Mouse (Mus musculus) intestine, embryonic 16.5 days (tissue): ENCODE data around the gene Sit1. TPM values are rescaled to one million over a fixed set of nuclear protein-coding genes. Genes with fewer than 3 reads are reported as not detected.

Source experiments
- ATAC-seq: fragments of 200-750 bp; cut with Nextera tagmentation; 2 replicates; pipeline ENCODE4 v1.8.0; 2017; ENCODE audit warnings: moderate TSS enrichment, moderate library complexity
- H3K27ac ChIP-seq: fragments of 300-500 bp; sonication (generic); 2 replicates; pipeline ENCODE4 v1.5.1; 2014; ENCODE audit warnings: mild to moderate bottlenecking, low read length
- H3K27me3 ChIP-seq: fragments of 300-500 bp; sonication (generic); replicated peaks from 2 replicates; pipeline ENCODE4 v1.6.1; 2014; ENCODE audit warnings: low read length, control low read depth, mixed read lengths; ENCODE audit not compliant: control insufficient read depth, insufficient read depth
- H3K36me3 ChIP-seq: fragments of 300-500 bp; sonication (generic); 2 replicates; pipeline ENCODE4 v1.6.1; 2014; ENCODE audit warnings: low read length, control low read depth; ENCODE audit not compliant: control insufficient read depth, insufficient read depth
- H3K4me1 ChIP-seq: fragments of 300-500 bp; sonication (generic); 2 replicates; pipeline ENCODE4 v1.6.1; 2014; ENCODE audit warnings: low read length, control low read depth, mixed read lengths; ENCODE audit not compliant: control insufficient read depth, insufficient read depth
- H3K4me2 ChIP-seq: fragments of 300-500 bp; sonication (generic); 2 replicates; pipeline ENCODE4 v1.6.1; 2014; ENCODE audit warnings: low read depth, low read length, control low read depth
- H3K4me3 ChIP-seq: fragments of 300-500 bp; sonication (generic); 2 replicates; pipeline ENCODE4 v1.5.1; 2014; ENCODE audit warnings: mild to moderate bottlenecking, low read length
- H3K9ac ChIP-seq: fragments of 300-500 bp; sonication (generic); 2 replicates; pipeline ENCODE4 v1.6.1; 2014; ENCODE audit warnings: low read depth, low read length
- H3K9me3 ChIP-seq: fragments of 300-500 bp; sonication (generic); 2 replicates; pipeline ENCODE4 v1.6.1; 2016; ENCODE audit warnings: low read length, control low read depth; ENCODE audit not compliant: control insufficient read depth
- WGBS: fragments of 180-500 bp; shearing (Covaris S2); extraction: QIAGEN DNeasy Blood & Tissue Kit; methylation state at CpG from one replicate; pipeline ENCODE4 v1.1.7; 2014; 5-methylcytosine and 5-hydroxymethylcytosine counted together
- polyA plus RNA-seq: library from polyadenylated mRNA; unstranded; fragments of >200 nt; fragmentation: Nextera tagmentation; extraction: Ambion mirVana; gene quantifications from 2 replicates; pipeline ENCODE4 v1.2.1, GENCODE M21; 2015

Gene Sit1
- polyA plus RNA-seq, 1 experiment from 2014 or later: not detected

DNA sequence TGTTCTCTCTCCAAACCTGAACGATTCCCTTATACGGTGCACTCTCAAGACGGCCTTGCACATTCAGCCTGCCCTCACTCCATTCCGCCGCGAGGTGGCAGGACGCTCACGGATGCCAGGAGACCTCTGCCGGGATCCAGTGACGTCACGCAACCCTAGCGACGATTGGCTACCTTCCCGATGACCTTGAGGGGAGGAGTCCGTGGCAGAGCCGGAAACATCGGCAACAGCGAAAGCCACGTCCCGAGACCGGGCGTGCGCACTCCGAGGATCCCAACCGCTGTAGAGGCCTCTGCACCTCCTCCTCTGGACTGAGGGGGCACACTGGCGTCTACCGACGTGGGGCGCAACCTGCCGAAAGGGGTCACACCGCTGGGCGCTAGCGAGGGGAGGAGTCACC lies 41.5 kb downstream of the Sit1 start:
- ATAC-seq: peak; percentile 92
- WGBS: under 1% methylated on average over 33 of the region's 33 CpGs
- Histone ChIP-seq H3K9me3 (no peaks in the 10 kb centered on the region), H3K4me2 (peak overlapping the region; percentile 75), H3K27ac (peak overlapping the region; percentile 95), H3K27me3 (no peaks in the 10 kb centered on the region), H3K36me3 (peaks cover 9% of the 10 kb centered on the region; the same call in 1 of the 2 replicates), H3K4me3 (peak overlapping the region; percentile 86), H3K4me1 (peaks cover 9% of the 10 kb centered on the region), H3K9ac (peak overlapping the region; percentile 98)

DNA sequence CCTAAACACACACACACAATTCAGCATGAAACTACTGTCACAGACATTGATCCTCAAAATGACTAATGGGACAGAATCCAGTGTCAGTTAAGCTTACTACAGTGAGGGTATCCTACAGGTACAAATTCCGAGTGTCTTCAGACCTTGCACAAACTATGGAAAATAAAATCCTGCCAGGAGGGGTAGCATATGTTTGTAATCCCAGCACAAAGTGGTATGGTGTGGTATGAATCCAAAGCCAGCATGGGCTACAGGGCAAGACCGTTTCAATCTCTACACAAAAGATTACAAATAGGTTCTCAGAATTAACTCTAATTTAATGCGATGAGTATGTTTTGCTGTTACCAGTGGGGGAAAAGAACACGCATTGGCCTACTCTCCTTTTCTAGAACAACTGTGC lies 41.9 kb downstream of the Sit1 start, which contains the start of gene Tesk1:
Gene Tesk1 (plus strand): TSS at position 301 of the 400 bp plus-strand sequence.
- peak within 1 kb of the TSS; percentile 75 for H3K4me2 ChIP-seq
- no peaks in the 10 kb centered on the region for H3K27me3 ChIP-seq
- no peaks in the 10 kb centered on the region for H3K9me3 ChIP-seq
- H3K4me3 ChIP-seq: peak within 1 kb of the TSS; percentile 86
- H3K4me1 ChIP-seq: peaks cover 9% of the 10 kb centered on the region
- peak within 1 kb of the TSS; percentile 95 for H3K27ac ChIP-seq
- 26% methylated on average over 4 of the region's 4 CpGs for WGBS
- peaks cover 9% of the 10 kb centered on the region; the same call in 1 of the 2 replicates for H3K36me3 ChIP-seq
- peak within 1 kb of the TSS; percentile 98 for H3K9ac ChIP-seq
- ATAC-seq: 0 out of 2 replicates have a peak, but pooled peaks have one; percentile 0

DNA sequence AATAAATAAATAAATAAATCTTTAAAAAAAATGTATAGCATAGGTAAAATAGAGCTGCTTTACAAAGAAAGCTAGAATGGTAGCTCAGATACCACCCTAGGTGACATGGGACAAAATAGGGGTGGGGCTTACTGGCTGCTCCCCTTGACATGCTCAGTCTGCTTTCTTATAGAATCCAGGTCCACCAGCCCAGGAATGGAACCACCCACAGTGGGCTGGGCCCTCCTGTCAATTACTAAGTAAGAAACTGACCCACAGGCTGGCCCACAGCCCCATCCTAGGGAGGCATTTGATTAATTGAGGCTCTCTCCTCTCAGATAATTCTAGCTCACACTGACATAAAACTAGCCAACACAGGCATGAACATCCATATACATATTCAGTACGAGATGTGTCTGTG lies 50.7 kb downstream of the Sit1 start:
- WGBS: 76% methylated on average over 1 of the region's 1 CpGs
- H3K27me3 ChIP-seq: no peaks in the 10 kb centered on the region
- H3K4me3 ChIP-seq: no peak overlapping the region
- no peak overlapping the region for H3K9ac ChIP-seq
- H3K9me3 ChIP-seq: no peaks in the 10 kb centered on the region
- no peaks in the 10 kb centered on the region for H3K36me3 ChIP-seq
- ATAC-seq: no peak
- peaks cover 11% of the 10 kb centered on the region for H3K4me1 ChIP-seq
- H3K4me2 ChIP-seq: no peak overlapping the region
- no peak overlapping the region for H3K27ac ChIP-seq

Other genes starting within 250 kb of the Sit1 start
- 1.2 and 1.4 TPM in 2 replicates for gene Atp8b5, start 216.6 kb downstream of the Sit1 start, polyA plus RNA-seq
- gene Rusc2, start 101.8 kb downstream of the Sit1 start, polyA plus RNA-seq: 11.8 and 13.0 TPM in 2 replicates
- gene Fam166b, start 54.6 kb downstream of the Sit1 start, polyA plus RNA-seq: 0.10 and 0.24 TPM in 2 replicates
- 1.7 and 2.2 TPM in 2 replicates for gene Tesk1, start 41.8 kb downstream of the Sit1 start, polyA plus RNA-seq
- 2.5 and 2.6 TPM in 2 replicates for gene Cd72, start 29.1 kb downstream of the Sit1 start, polyA plus RNA-seq
- 96.7 and 102 TPM in 2 replicates for gene Ccdc107, start 9.2 kb upstream of the Sit1 start, polyA plus RNA-seq
- gene Arhgef39, start 16.0 kb upstream of the Sit1 start, polyA plus RNA-seq: 40.9 and 49.7 TPM in 2 replicates
- gene Car9, start 23.2 kb upstream of the Sit1 start, polyA plus RNA-seq: 25.0 and 25.2 TPM in 2 replicates
- gene Tpm2, start 40.0 kb upstream of the Sit1 start, polyA plus RNA-seq: 574 and 599 TPM in 2 replicates
- gene Creb3, start 78.6 kb upstream of the Sit1 start, polyA plus RNA-seq: 78.7 and 80.5 TPM in 2 replicates
- 41.2 and 41.9 TPM in 2 replicates for gene Tln1, start 79.0 kb upstream of the Sit1 start, polyA plus RNA-seq
- 18.2 and 19.5 TPM in 2 replicates for gene Rgp1, start 95.0 kb upstream of the Sit1 start, polyA plus RNA-seq
- gene Gba2, start 95.1 kb upstream of the Sit1 start, polyA plus RNA-seq: 12.5 and 12.9 TPM in 2 replicates
- gene Msmp, start 100.8 kb upstream of the Sit1 start, polyA plus RNA-seq: 1.0 TPM in 1 of 2 replicates, not detected in the other
- gene Npr2, start 148.2 kb upstream of the Sit1 start, polyA plus RNA-seq: 4.9 and 6.2 TPM in 2 replicates
- 0.60 and 1.3 TPM in 2 replicates for gene Spag8, start 169.9 kb upstream of the Sit1 start, polyA plus RNA-seq
- gene Hint2, start 172.7 kb upstream of the Sit1 start, polyA plus RNA-seq: 187 and 208 TPM in 2 replicates
- 3.3 and 3.4 TPM in 2 replicates for gene Tmem8b, start 185.2 kb upstream of the Sit1 start, polyA plus RNA-seq
- gene Fam221b, start 185.4 kb upstream of the Sit1 start, polyA plus RNA-seq: 1.6 and 2.2 TPM in 2 replicates
- not detected in 2 replicates for gene Olfr70, start 217.1 kb upstream of the Sit1 start, polyA plus RNA-seq
- gene Olfr71, start 226.5 kb upstream of the Sit1 start, polyA plus RNA-seq: not detected in 2 replicates
- 1.1 TPM in 2 replicates for gene Hrct1, start 243.5 kb upstream of the Sit1 start, polyA plus RNA-seq
- gene Spaar, start 246.3 kb upstream of the Sit1 start, polyA plus RNA-seq: 0.12 and 0.15 TPM in 2 replicates